Mouse (Mus musculus) layer of hippocampus, postnatal 25 days (tissue): ENCODE results near the gene Lcn4. TPM values are rescaled to one million over a fixed set of nuclear protein-coding genes. Genes with fewer than 3 reads are reported as not detected.
A peak's percentile ranks its signal among the peaks of the same experiment; 100 is the strongest.

ENCODE experiments used
- DNase-seq, 2 experiments: peaks; one replicate each; pipeline ENCODE4 v3.0.0; 2022; ENCODE audit warnings: mixed read lengths in 2 of 2, low spot score in 1 of 2; ENCODE audit errors: extremely low spot score in 1 of 2
- total RNA-seq, 2 experiments: library from RNA; stranded (reverse); gene quantifications; 2 replicates each; pipeline ENCODE4 v1.2.3; 2021

The Lcn4 gene
- total RNA-seq, 2 experiments from 2014 or later = not detected

- DNase-seq = no peak
Observed at GRCm38 (mm10) chr2:26635489-26636324, 35.4 kb downstream of the Lcn4 start.

- DNase-seq = no peak
Observed at GRCm38 (mm10) chr2:26634629-26635488, 36.2 kb downstream of the Lcn4 start.

- no peak for DNase-seq
Observed at GRCm38 (mm10) chr2:26633953-26634530, 37.0 kb downstream of the Lcn4 start.

- no peak for DNase-seq
Observed at GRCm38 (mm10) chr2:26632541-26633395, 38.3 kb downstream of the Lcn4 start.

- DNase-seq = no peak
Observed at GRCm38 (mm10) chr2:26628792-26629437, 42.2 kb downstream of the Lcn4 start.

- peak; percentile 74 to 75 for DNase-seq
Observed at GRCm38 (mm10) chr2:26627921-26628739, 43.0 kb downstream of the Lcn4 start, which contains the start of gene Fam69b. TSS of gene Fam69b (plus strand) at chr2:26628457.

- no peak for DNase-seq
Observed at GRCm38 (mm10) chr2:26626081-26626480, 45.0 kb downstream of the Lcn4 start.

- DNase-seq = no peak
Observed at GRCm38 (mm10) chr2:26625419-26625818, 45.7 kb downstream of the Lcn4 start.

GRCm38 (mm10) chr2:26622984-26623383 is 48.1 kb downstream of the Lcn4 start:
- no peak for DNase-seq

GRCm38 (mm10) chr2:26621246-26621645 is 49.8 kb downstream of the Lcn4 start:
- no peak for DNase-seq

- no peak for DNase-seq
Observed at GRCm38 (mm10) chr2:26617928-26618327, 53.2 kb downstream of the Lcn4 start.

Other genes with a start within 250 kb of the Lcn4 start
- gene Sec16a, start 226.1 kb downstream of the Lcn4 start, total RNA-seq = 10 to 100 TPM; 46.4 to 48.1 TPM
- gene Notch1, start 154.6 kb downstream of the Lcn4 start, total RNA-seq = 10 to 100 TPM; 31.4 to 38.0 TPM
- gene Egfl7, start 91.3 kb downstream of the Lcn4 start, total RNA-seq = 10 to 100 TPM; 56.8 to 68.2 TPM
- not detected for gene Gm20532, start 84.6 kb downstream of the Lcn4 start, total RNA-seq
- 1 to 10 TPM; 1.2 to 1.9 TPM for gene Agpat2, start 66.9 kb downstream of the Lcn4 start, total RNA-seq
- gene Fam69b, start 42.8 kb downstream of the Lcn4 start, total RNA-seq = 10 to 100 TPM; 71.3 to 78.8 TPM
- not detected for gene Abo, start 193.7 kb upstream of the Lcn4 start, total RNA-seq
- 10 to 100 TPM; 25.1 to 26.4 TPM for gene Surf6, start 231.6 kb upstream of the Lcn4 start, total RNA-seq
- 10 to 100 TPM; 41.1 to 48.8 TPM for gene Med22, start 239.4 kb upstream of the Lcn4 start, total RNA-seq
- 100 to 1,000 TPM; 260 to 281 TPM for gene Rpl7a, start 239.5 kb upstream of the Lcn4 start, total RNA-seq
- 10 to 100 TPM; 31.1 to 37.2 TPM for gene Surf2, start 245.1 kb upstream of the Lcn4 start, total RNA-seq
- 10 to 100 TPM; 91.6 to 94.9 TPM for gene Surf1, start 245.2 kb upstream of the Lcn4 start, total RNA-seq